Mouse (Mus musculus) embryonic facial prominence, embryonic 12.5 days (tissue): ENCODE results near the gene Ms4a10. TPM values are rescaled to one million over a fixed set of nuclear protein-coding genes. Genes with fewer than 3 reads are reported as not detected.
A peak's percentile ranks its signal among the peaks of the same experiment; 100 is the strongest.

ENCODE experiments used
- ATAC-seq: fragments of 200-750 bp; cut with Nextera tagmentation; 2 replicates; pipeline ENCODE4 v1.8.0; 2017; ENCODE audit not compliant: insufficient number of reproducible peaks, insufficient read depth, low FRiP score, low TSS enrichment
- H3K27ac ChIP-seq: fragments of 300-500 bp; sonication (generic); 2 replicates; pipeline ENCODE4 v1.5.1; 2016; ENCODE audit warnings: mild to moderate bottlenecking
- H3K27me3 ChIP-seq: fragments of 300-500 bp; sonication (generic); 2 replicates; pipeline ENCODE4 v1.6.1; 2016; ENCODE audit warnings: mild to moderate bottlenecking, moderate library complexity
- H3K36me3 ChIP-seq: fragments of 300-500 bp; sonication (generic); 2 replicates; pipeline ENCODE4 v1.6.1; 2016; ENCODE audit warnings: mild to moderate bottlenecking
- H3K4me1 ChIP-seq: fragments of 300-500 bp; sonication (generic); 2 replicates; pipeline ENCODE4 v1.6.1; 2016
- H3K4me2 ChIP-seq: fragments of 300-500 bp; sonication (generic); replicated peaks from 2 replicates; pipeline ENCODE4 v1.6.1; 2016; ENCODE audit warnings: mild to moderate bottlenecking, moderate library complexity
- H3K4me3 ChIP-seq: fragments of 300-500 bp; sonication (generic); 2 replicates; pipeline ENCODE4 v1.5.1; 2016; ENCODE audit warnings: mild to moderate bottlenecking
- H3K9ac ChIP-seq: fragments of 300-500 bp; sonication (generic); 2 replicates; pipeline ENCODE4 v1.6.1; 2016; ENCODE audit warnings: mild to moderate bottlenecking, moderate library complexity
- H3K9me3 ChIP-seq: fragments of 300-500 bp; sonication (generic); 2 replicates; pipeline ENCODE4 v1.6.1; 2016; ENCODE audit warnings: mild to moderate bottlenecking, moderate library complexity
- WGBS: fragments of 180-500 bp; shearing (Covaris S2); methylation state at CpG from one replicate; pipeline ENCODE4 v1.1.7; 2016; 5-methylcytosine and 5-hydroxymethylcytosine counted together
- polyA plus RNA-seq: library from polyadenylated mRNA; unstranded; fragments of >200 nt; fragmentation: Nextera tagmentation; extraction: Ambion mirVana; gene quantifications from 2 replicates; pipeline ENCODE4 v1.2.1, GENCODE M21; 2016

The Ms4a10 gene
- polyA plus RNA-seq, 1 experiment from 2014 or later = not detected

DNA sequence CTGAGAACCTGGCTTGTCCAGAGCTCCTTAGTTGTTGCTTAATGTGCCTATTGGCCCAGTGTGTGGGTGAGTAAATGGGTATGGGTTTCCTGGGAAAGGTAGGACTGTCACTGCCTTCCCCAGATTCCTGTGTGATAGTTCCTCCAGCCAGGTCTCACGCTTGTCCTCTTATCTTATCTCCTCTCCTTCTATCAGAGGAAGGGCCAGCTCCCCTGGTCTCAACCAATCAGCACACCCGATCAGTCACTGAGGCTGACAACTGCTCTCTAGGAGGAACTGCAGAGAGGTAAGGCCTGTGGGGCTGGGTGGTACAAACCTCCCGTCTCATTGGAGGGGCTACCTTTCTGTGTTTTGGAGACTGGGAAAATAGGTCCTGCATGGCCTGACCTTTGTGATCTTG, 35.7 kb downstream of the Ms4a10 start:
- H3K4me2 ChIP-seq = no peak overlapping the region
- no peaks in the 10 kb centered on the region for H3K9me3 ChIP-seq
- WGBS = 50% methylated on average over 3 of the region's 3 CpGs
- peaks cover 18% of the 10 kb centered on the region for H3K36me3 ChIP-seq
- H3K27me3 ChIP-seq = no peaks in the 10 kb centered on the region
- no peak overlapping the region for H3K4me3 ChIP-seq
- no peak overlapping the region for H3K9ac ChIP-seq
- H3K4me1 ChIP-seq = peaks cover 6% of the 10 kb centered on the region
- no peak overlapping the region for H3K27ac ChIP-seq
- ATAC-seq = no peak

DNA sequence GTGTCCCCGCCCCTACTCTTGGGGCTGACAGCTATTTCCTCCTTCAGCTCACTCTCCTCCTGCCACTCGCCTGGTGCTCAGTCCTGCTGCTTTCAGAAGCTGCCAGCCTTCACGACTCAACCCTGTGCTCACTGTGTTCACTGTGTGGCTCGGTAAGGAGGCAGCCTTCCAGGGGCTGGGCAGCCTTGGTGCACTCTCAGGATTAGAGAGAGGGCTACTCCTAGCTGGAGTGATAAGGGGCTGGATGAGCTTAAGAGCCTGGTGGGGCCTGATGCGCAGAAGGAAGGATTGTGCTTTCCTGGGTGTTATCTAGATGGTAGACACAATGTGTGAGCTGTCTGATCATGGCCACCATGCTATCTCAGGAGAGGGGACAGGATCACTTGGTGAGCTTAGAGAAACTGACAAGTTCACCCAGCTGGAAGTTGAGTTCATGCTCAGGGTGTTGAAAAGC, 37.3 kb downstream of the Ms4a10 start, which contains the start of gene Ptgdr2:
Ptgdr2 (plus strand) TSS at position 51 of the 454 bp plus-strand sequence.
- Histone ChIP-seq H3K36me3 (peaks cover 4% of the 10 kb centered on the region; the same call in 1 of the 2 replicates), H3K9me3 (no peaks in the 10 kb centered on the region), H3K4me3 (no peak within 1 kb of the TSS), H3K9ac (no peak within 1 kb of the TSS), H3K4me2 (no peak within 1 kb of the TSS), H3K27ac (no peak within 1 kb of the TSS), H3K27me3 (no peaks in the 10 kb centered on the region), H3K4me1 (peaks cover 6% of the 10 kb centered on the region)
- ATAC-seq = no peak
- 58% methylated on average over 5 of the region's 5 CpGs for WGBS

DNA sequence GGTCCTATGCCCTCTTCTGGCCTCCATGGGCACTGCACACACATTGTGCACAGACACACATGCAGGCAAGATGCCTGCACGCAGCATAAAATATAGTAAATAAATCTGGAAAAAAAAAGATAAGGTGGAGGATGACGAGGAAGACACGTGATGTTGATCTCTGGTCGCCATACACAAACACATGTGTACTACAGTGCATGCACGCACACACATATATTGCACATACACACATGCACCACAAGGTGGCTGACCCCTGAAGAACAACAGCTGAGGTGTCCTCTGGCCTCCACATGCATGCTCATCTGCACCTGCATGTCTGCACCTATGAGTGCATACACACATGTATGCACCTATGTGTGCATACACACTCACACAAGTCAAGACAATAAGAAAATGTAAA, 38.4 kb downstream of the Ms4a10 start:
- H3K9ac ChIP-seq = no peak overlapping the region
- ATAC-seq = no peak

DNA sequence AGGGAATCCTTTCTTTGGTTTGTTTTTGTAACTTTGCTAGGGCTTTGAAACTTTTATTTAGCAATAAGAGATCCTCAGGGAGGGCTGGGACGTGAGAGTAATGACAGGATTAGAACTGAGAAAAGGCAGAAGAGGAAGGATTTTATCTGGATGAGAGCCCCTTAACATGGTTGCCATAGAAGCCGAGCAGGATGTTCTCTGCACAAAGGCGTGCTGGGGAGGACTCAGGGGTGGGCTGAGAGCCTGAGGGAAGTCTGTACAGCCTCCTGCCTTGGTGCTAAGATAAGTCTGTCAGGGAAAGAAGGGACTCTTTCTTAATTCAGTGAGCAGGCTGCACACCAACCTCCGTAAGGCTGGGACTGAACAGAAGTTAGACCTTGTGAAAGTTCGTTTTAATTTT, 39.4 kb downstream of the Ms4a10 start:
- Histone ChIP-seq H3K27me3 (no peaks in the 10 kb centered on the region), H3K36me3 (no peaks in the 10 kb centered on the region), H3K4me2 (no peak overlapping the region), H3K27ac (no peak overlapping the region), H3K4me1 (no peaks in the 10 kb centered on the region), H3K4me3 (no peak overlapping the region), H3K9ac (no peak overlapping the region), H3K9me3 (no peaks in the 10 kb centered on the region)
- 37% methylated on average over 5 of the region's 5 CpGs for WGBS
- ATAC-seq = no peak

More for the DNA sequence above, 38.4 kb downstream of the Ms4a10 start:
- 83% methylated on average over 5 of the region's 5 CpGs for WGBS
- no peaks in the 10 kb centered on the region for H3K9me3 ChIP-seq
- H3K27ac ChIP-seq = no peak overlapping the region
- peaks cover 5% of the 10 kb centered on the region for H3K4me1 ChIP-seq
- no peak overlapping the region for H3K4me2 ChIP-seq
- H3K36me3 ChIP-seq = no peaks in the 10 kb centered on the region
- H3K4me3 ChIP-seq = no peak overlapping the region
- H3K27me3 ChIP-seq = no peaks in the 10 kb centered on the region

DNA sequence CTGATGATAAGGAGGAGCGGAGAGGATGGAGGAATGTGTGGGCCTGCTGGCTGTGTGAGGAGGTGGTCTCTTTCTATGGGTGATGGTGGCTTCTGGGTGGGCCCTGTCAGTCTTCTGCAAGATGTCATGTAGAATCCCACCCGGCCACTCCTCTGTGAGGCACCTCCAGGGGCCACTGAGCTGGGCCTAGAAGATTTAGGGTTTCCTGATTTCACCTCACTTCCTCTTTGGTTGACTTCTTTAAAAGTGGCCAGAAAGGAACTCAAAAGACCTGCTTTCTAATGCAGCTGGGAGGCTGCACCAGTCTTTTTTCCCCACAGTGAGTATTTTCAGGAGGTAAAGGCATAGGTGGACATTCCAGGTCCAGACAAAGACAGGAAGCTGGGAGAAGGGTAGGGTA, 43.8 kb downstream of the Ms4a10 start:
- no peak overlapping the region for H3K4me2 ChIP-seq
- no peak overlapping the region for H3K27ac ChIP-seq
- no peak overlapping the region for H3K4me3 ChIP-seq
- H3K9ac ChIP-seq = no peak overlapping the region
- no peaks in the 10 kb centered on the region for H3K9me3 ChIP-seq
- no peaks in the 10 kb centered on the region for H3K36me3 ChIP-seq
- H3K27me3 ChIP-seq = no peaks in the 10 kb centered on the region
- no peak for ATAC-seq
- no peaks in the 10 kb centered on the region for H3K4me1 ChIP-seq
- 79% methylated on average over 2 of the region's 2 CpGs for WGBS

DNA sequence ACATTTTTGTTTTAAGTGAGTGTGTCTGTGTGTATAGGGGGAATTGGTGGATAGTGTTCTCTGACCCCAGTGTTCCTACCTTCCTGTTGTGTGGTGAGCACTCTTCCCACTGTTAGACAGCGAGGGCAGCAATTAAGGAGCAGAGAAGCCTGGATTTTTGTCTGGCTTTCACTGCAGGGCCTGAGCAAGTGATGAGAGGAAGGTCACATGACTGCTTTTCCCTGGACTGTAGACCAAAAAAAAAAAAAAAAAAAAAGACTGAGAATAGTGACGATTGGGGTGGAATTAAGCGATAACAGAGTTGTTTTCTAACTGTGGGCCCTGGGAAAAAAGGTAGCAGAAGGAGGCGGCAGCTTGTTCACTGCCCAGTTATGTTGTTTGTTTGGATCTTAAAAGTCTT, 47.8 kb downstream of the Ms4a10 start:
- Histone ChIP-seq H3K9ac (no peak overlapping the region), H3K4me3 (no peak overlapping the region), H3K27me3 (no peaks in the 10 kb centered on the region), H3K9me3 (no peaks in the 10 kb centered on the region), H3K4me1 (no peaks in the 10 kb centered on the region), H3K36me3 (no peaks in the 10 kb centered on the region), H3K4me2 (no peak overlapping the region), H3K27ac (peak overlapping the region; percentile 57; the same call in 1 of the 2 replicates)
- WGBS = 47% methylated on average over 4 of the region's 4 CpGs
- ATAC-seq = no peak

DNA sequence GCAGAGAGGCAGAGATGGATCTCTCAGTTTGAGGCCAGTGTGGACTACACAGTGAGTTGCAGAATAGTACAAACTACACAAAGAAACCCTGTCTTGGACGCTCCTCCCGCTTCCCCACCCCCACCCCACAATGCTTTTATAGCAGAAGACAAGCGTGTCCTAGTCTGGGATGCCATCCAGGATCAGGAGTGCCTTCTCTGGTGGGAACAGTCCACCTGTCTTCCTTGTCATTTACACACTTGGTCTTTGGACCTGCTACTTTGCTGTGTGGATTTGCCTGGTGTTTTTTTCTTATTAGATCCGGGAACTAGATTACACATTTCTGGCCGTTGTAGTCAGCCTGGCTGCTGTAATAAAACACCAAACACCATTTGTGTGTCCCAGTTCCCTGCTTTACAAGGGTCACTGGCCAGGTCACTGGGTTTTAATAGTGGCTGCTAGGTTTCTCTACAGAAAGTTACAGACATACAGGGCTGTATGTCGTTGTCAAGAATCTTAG, 48.3 kb downstream of the Ms4a10 start:
- peak overlapping the region; percentile 57; the same call in 1 of the 2 replicates for H3K27ac ChIP-seq
- H3K4me3 ChIP-seq = no peak overlapping the region
- 35% methylated on average over 6 of the region's 6 CpGs for WGBS
- no peaks in the 10 kb centered on the region for H3K4me1 ChIP-seq
- no peak overlapping the region for H3K9ac ChIP-seq
- no peaks in the 10 kb centered on the region for H3K9me3 ChIP-seq
- no peaks in the 10 kb centered on the region for H3K36me3 ChIP-seq
- ATAC-seq = no peak; the same call in 1 of the 2 replicates
- H3K27me3 ChIP-seq = no peaks in the 10 kb centered on the region
- H3K4me2 ChIP-seq = no peak overlapping the region

DNA sequence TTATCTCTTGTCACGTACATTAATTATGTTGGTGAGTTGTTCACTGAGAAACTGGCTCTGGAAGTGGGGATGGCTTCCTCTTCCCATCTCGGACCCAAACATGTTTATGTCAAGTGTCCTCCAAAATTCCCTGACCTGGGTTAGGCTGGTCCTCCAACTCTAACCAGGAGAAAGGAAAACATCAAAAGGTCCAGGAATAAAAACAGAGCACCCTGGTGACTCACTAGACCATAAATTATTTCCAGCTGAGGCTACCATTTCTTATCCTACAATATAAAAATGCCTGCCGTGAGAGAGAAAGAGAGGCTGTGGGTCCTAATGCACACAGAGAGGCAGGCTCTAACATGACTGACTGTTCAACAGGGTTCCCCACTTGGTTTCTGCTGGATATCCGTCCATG, 50.2 kb downstream of the Ms4a10 start:
- Histone ChIP-seq H3K9me3 (no peaks in the 10 kb centered on the region), H3K36me3 (no peaks in the 10 kb centered on the region), H3K4me3 (no peak overlapping the region), H3K4me2 (no peak overlapping the region), H3K9ac (no peak overlapping the region), H3K27ac (no peak overlapping the region), H3K27me3 (no peaks in the 10 kb centered on the region), H3K4me1 (no peaks in the 10 kb centered on the region)
- no peak for ATAC-seq
- 48% methylated on average over 4 of the region's 4 CpGs for WGBS

DNA sequence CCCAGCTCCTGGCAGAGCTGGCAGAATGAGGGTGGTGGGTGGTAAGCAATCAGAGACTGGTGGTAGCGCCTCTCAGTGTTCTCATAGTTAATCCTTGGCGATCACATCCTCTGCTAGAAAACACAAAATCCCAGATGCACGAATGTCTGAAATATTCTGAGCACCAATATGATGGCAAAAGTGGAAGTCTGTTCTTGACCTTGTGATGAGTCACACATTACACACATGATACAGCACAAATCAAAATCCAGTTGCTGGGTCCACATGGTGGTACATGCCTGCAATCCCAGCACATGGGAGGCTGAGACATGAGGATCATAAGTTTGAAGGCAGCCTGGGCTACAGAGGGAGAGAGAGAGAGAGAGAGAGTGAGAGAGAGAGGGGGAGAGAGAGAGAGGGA, 53.4 kb downstream of the Ms4a10 start:
- H3K4me3 ChIP-seq = no peak overlapping the region
- H3K9me3 ChIP-seq = no peaks in the 10 kb centered on the region
- WGBS = 78% methylated on average over 3 of the region's 3 CpGs
- H3K9ac ChIP-seq = no peak overlapping the region
- ATAC-seq = no peak
- no peaks in the 10 kb centered on the region for H3K36me3 ChIP-seq
- H3K4me2 ChIP-seq = no peak overlapping the region
- H3K4me1 ChIP-seq = no peaks in the 10 kb centered on the region
- H3K27me3 ChIP-seq = no peaks in the 10 kb centered on the region
- H3K27ac ChIP-seq = no peak overlapping the region

DNA sequence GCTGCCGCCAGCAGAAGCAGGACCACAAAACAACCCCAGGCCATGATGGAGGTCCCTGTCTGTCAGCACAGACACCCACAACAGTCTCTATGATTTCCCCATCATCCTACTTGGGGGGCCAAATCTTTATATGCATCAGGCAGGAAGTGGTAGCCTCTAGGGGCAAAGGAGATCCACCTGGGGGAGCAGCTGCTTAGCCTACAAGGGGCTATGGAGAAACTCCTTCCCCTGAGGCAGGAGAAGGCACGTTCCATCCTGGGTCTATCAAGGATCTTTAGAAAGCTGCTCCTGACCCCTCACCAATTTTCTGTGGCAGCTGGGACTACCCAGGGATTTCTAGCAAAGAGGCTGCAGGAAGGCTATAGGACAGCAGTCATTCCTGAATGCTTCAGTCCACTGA, 53.9 kb downstream of the Ms4a10 start, which contains the start of gene Zp1:
Zp1 (minus strand) TSS at position 101 of the 400 bp plus-strand sequence.
- no peak within 1 kb of the TSS for H3K27ac ChIP-seq
- H3K4me3 ChIP-seq = no peak within 1 kb of the TSS
- no peaks in the 10 kb centered on the region for H3K27me3 ChIP-seq
- 53% methylated on average over 2 of the region's 2 CpGs for WGBS
- H3K9ac ChIP-seq = no peak within 1 kb of the TSS
- no peaks in the 10 kb centered on the region for H3K9me3 ChIP-seq
- H3K36me3 ChIP-seq = no peaks in the 10 kb centered on the region
- ATAC-seq = no peak
- H3K4me1 ChIP-seq = no peaks in the 10 kb centered on the region
- H3K4me2 ChIP-seq = no peak within 1 kb of the TSS

DNA sequence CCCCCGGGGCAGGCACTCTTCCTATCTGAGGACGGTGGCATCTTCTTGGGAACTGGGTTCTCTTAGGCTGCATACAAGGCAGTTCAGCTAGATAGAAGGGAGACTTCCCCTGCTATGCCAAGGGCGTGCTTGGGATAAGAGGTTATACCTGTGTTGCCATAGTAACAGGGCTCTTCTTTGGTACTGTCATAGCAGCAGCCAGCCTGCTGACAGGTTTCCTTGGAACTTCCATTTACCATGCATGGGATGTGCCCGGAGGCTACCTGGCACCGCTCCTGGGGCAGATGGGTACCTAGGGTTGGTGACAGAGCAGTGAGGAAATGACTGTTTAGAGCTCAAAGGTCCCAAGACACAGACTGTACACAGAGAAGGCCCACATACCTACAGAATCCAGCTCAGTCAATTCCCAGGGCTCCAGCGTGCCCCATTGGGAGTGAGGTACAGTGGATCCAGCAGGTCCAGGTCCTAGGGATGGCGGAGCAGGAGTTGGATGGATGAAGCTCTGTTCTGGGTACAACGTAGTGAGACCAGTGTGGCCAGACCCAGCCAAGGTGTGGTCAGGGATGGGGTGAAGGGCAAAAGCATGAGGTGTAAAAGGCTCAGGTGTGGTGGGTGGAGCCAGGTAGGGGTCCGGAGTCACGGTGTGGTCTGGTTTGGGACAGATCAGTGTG, 56.0 kb downstream of the Ms4a10 start:
- Histone ChIP-seq H3K9ac (no peak overlapping the region), H3K36me3 (no peaks in the 10 kb centered on the region), H3K4me3 (no peak overlapping the region), H3K9me3 (no peaks in the 10 kb centered on the region), H3K4me2 (no peak overlapping the region), H3K27me3 (no peaks in the 10 kb centered on the region), H3K27ac (no peak overlapping the region), H3K4me1 (no peaks in the 10 kb centered on the region)
- 85% methylated on average over 10 of the region's 10 CpGs for WGBS
- ATAC-seq = no peak

DNA sequence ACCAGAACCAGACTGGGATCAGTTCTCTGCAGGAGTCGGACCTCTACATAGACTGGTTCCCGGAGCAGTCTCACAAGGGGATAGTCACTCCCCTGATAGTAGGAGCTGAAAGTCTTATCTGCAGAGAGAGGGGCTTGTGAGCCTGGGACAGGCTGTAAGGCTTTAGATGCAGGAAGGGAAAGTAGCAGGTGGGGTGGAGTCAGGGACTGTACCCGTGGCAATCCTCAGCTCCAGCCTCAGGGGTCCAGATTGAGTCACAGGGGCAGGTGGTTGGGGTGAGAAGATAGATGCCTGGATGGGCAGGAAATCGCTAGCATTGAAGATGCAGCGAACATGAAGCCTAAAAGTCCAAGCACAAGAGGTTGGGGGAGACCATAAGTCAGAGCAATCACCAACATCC, 58.0 kb downstream of the Ms4a10 start:
- Histone ChIP-seq H3K27me3 (no peaks in the 10 kb centered on the region), H3K36me3 (no peaks in the 10 kb centered on the region), H3K4me2 (no peak overlapping the region), H3K27ac (no peak overlapping the region), H3K4me1 (no peaks in the 10 kb centered on the region), H3K4me3 (no peak overlapping the region), H3K9me3 (no peaks in the 10 kb centered on the region), H3K9ac (no peak overlapping the region)
- 73% methylated on average over 5 of the region's 5 CpGs for WGBS
- ATAC-seq = no peak
